Mouse (Mus musculus): ENCODE measurements around the gene Bicra.

DNA sequence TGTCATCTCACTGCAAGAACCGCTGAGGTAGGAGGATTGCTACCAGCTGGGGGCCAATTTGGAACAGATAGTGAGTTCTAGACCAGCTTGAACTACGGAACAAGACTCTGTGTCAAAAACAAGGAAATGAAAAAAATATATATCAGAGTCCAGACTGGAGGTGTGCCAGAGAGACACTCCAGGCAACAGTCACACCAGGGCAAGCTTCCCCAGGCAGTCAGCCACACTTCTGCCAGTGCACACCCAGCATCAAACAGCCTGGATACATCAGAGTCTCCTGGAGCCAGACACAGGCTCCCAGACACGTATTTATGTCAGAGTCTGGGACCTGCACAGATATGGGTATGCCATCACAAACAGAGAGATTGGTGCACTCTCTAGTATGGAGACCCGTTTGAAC lies 86.5 kb downstream of the Bicra start:
- no peak for TF ChIP-seq POLR2A (IDR thresholded peaks at IDR 0.05; ENCODE audit: insufficient read length, low read depth)
- no peak for TF ChIP-seq USF1 (IDR thresholded peaks at IDR 0.05; ENCODE audit: low read depth)
- TF ChIP-seq TCF12 (IDR thresholded peaks at IDR 0.05; ENCODE audit: insufficient read depth, poor library complexity, severe bottlenecking): no peak
- no peak for TF ChIP-seq MAX (IDR thresholded peaks at IDR 0.05; ENCODE audit: low read depth)
- no peak for TF ChIP-seq MYOG (IDR thresholded peaks at IDR 0.05; ENCODE audit: control insufficient read depth in 1 of 3, insufficient read depth in 1 of 3, insufficient read length in 2 of 3, low read depth in 2 of 3)
- TF ChIP-seq E2F4 (IDR thresholded peaks at IDR 0.05; ENCODE audit: insufficient read depth): no peak
- TF ChIP-seq CEBPB (IDR thresholded peaks at IDR 0.05; ENCODE audit: insufficient read depth, poor library complexity, severe bottlenecking): no peak
- no peak for TF ChIP-seq SRF (IDR thresholded peaks at IDR 0.05; ENCODE audit: control insufficient read depth, insufficient read length, low read depth)

All from myocyte (in vitro differentiated cells).